Mouse (Mus musculus) sigmoid colon, adult 10 weeks (tissue): ENCODE results near the gene Mefv. TPM values are rescaled to one million over a fixed set of nuclear protein-coding genes. Genes with fewer than 3 reads are reported as not detected.

Experiments used
- polyA plus RNA-seq: library from polyadenylated mRNA; stranded (reverse); fragments of 350-450 nt; fragmentation: Illumina TruSeq; extraction: RNeasy Lipid Tissue Mini Kit (QIAGEN cat#74804); gene quantifications from one replicate; pipeline ENCODE4 v1.2.3, GENCODE M21; 2014; ENCODE audit warnings: low read depth, low replicate concordance

The Mefv gene
- 0.91 TPM for polyA plus RNA-seq

GRCm38 (mm10) chr16:3717980-3718379, at the start of gene Mefv:
Gene Mefv, minus strand, starts transcription at chr16:3718097.

GRCm38 (mm10) chr16:3743503-3744185, 25.7 kb upstream of the Mefv start, which contains the start of gene Zfp263:
Gene Zfp263, plus strand, starts transcription at chr16:3744093.

Other genes starting within 250 kb of the Mefv start
- not detected for gene Olfr161, start 127.1 kb downstream of the Mefv start, polyA plus RNA-seq
- 50.2 TPM for gene Zfp263, start 26.0 kb upstream of the Mefv start, polyA plus RNA-seq
- gene Olfr15, start 112.8 kb upstream of the Mefv start, polyA plus RNA-seq = not detected
- gene Zfp174, start 129.2 kb upstream of the Mefv start, polyA plus RNA-seq = 4.1 TPM
- gene Naa60, start 154.3 kb upstream of the Mefv start, polyA plus RNA-seq = 132 TPM
- 17.8 TPM for gene Zfp597, start 166.5 kb upstream of the Mefv start, polyA plus RNA-seq
- 1.3 TPM for gene Gm20695, start 166.6 kb upstream of the Mefv start, polyA plus RNA-seq
- not detected for gene 1700037C18Rik, start 190.6 kb upstream of the Mefv start, polyA plus RNA-seq
- gene Cluap1, start 190.7 kb upstream of the Mefv start, polyA plus RNA-seq = 19.5 TPM